Mouse (Mus musculus) CD4-positive, CD25-positive, alpha-beta regulatory T cell, adult 2 months (primary cell): ENCODE results near the gene Ciao2a.

Experiments
- DNase-seq: peaks from one replicate; pipeline ENCODE4 v3.0.0-alpha.2; 2012; ENCODE audit warnings: low read depth, low spot score

Gene Ciao2a

DNA sequence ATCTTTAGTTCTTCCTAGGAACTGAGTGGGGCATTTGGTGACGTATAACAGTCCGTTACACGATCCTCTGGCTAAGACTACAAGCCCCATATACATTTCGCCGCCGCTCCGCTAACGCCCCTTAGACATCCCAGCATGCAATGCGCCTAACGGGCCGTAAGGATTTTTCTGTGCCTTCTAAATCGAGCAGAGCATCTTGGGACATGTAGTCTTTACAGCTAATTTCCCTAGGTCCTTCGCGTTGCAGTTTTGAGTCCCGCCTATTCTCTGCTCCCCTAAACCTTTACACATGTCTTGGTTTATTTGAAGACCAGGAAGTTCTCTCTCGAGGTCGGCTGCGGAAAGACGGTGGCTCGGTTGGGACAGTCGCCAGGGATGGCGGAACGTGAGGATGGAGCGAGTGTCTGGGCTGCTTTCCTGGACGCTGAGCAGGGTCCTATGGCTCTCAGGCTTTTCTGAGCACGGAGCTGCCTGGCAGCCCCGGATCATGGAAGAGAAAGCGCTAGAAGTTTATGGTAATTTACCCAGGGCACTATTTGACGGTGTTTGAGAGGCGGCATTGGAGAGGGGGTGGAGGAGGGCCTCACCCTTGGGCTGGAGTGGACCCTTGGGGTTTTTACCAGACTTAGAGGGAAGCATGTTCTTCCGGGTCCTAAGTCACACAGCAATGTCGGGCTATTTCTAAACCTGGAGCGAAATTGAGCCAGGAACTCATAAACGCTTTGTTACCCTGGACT, at the start of gene Ciao2a, which contains the start of gene Snx1:
Ciao2a (plus strand) TSS at position 156 of the 737 bp plus-strand sequence.
Snx1 (minus strand) TSS at position 132 of the 737 bp plus-strand sequence.
- peak; percentile 96 for DNase-seq

DNA sequence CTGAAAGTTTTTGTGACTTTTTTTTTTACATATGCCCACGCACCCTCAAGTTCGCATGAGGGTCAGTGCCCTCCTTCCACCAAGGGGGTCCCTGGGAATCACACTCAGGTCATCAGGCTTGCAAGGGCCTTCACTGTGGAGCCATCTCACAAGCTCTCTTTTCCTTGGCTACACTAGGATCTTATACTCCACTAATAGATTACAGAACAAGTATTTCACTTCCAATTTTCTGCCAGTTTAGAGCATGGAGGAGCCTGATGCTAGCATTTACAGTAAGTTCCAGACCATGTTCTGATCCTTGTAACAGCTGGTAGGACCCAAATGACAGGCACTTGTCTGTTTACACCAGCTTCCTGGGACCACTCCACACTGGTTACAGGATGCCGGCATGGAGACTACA, 48.3 kb upstream of the Ciao2a start:
- DNase-seq, result no peak

DNA sequence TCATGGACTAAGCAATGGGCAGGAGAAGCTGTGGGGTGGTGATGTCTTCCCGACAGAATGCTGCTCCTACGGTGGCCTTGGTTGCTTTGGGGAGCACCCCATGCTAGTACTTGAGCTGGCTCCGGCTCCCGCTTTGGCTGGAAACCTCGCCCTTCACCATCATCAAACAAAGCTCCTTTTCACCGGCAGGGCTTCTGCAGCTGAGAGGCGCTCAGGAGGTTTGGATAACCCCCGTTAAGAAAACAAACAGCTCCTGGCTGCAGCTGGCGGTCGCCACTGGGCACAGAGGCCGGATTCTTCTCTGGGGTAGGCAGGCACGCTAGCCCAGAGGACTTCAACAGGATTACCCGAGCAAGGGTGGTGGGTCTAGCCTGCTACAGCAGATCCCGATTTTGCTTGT, 47.9 kb upstream of the Ciao2a start:
- DNase-seq, result no peak

DNA sequence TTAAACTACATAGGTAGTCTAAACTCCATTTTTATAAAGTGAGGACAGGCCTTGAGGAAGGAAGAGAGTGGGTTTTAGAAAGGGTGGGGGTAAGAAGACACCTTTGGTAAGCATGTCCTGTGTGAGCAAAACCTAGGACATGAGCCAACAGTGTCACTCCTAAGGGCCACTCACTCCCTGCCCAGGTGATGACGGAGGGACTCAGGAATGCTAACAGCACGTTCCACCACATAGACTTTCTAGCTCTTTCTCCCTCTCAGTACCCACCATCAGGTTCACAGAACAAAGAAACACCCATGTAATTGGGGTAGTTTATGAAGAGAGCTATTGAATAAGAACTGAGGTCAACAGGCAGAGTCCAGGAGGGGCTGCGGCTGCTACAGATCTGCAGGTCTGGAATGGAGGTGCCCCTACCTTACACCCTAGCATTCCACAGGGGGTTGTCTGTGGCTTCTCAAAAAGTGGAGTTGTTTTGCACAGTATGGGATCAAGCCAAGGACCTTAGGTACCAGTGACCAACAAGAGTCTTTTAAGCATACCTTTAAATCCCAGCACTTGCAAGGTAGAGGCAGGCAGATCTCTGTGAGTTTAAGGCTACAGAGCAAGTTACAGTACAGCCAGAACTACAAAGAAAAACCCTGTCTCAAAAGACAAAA, 45.5 kb upstream of the Ciao2a start:
- no peak for DNase-seq

DNA sequence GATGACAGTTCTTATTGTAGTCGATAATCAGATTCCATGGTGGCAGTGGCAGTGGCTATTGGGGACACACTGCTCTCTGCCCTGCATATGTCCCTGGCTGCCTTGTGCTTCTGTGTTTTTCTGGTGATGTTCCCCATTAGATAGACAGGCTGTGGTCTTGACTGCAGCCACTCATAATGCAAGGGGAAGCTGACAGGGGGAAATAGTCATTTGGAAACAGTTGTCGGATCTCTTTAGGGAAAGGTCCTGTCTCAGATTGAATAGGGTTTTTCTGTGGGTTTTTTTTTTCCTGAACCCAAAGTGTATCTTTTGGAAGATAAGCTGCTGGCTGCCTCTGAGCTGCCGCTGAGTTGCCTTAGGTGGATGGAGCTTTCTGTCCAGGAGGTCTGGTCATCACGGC, 44.4 kb upstream of the Ciao2a start:
- no peak for DNase-seq

DNA sequence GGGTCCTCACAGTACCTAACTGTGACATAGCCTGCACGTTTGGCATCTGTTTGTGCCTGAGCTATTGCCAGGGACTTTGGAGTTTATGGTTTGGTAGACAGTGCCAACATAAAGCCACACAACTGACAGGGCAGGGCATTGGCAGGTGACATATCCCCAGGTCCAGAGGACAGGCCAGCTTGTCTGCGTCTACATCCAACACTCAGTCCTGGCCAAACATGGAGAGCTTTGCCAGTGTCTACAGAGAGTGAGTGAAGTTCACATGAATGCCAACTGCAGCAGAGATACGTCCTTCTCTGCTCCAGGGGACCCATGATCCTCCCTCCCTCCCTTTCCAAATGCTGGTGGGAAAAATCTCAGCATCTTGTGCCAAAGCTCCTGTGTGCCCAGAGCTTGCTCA, 42.2 kb upstream of the Ciao2a start:
- DNase-seq, result no peak

DNA sequence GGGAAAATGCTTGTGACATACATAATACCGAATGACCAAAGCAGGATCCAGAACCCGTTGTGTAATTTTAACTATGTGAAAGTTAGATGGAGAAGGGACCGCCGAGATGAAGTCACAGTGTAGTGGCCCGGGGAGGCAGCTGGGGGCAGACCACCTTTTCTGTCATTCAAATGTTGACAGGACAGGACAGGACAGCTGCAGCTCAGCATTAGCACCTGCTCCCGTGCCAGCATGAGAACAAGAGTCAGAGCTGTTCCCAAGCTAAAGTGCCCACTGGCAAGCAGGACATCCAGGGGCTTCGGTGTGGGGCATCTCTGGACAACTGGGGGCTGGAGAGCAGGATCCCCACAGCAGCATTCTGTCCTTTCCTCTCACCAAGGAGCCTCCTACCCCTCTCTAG, 39.3 kb upstream of the Ciao2a start:
- no peak for DNase-seq

DNA sequence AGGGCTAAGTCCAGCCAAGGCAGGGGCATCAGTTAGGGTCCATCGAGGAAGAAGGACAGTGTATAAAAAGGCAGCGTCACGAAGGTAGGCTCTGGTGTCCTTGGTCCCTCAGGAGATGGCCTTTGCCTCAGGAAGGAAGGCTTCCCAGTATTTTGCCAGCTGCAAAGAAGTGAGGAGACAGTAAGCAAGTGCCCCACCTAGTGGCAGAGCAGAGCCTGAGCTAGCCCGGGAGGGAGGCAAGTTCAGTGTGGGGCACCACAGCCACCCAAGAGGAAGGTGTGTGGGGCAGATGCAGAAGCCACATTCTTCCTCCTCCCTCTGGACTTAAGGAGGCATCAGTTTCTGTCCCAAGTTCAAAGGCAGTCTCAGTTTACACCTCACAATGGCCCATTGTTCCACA, 38.0 kb upstream of the Ciao2a start:
- peak; percentile 54 for DNase-seq

DNA sequence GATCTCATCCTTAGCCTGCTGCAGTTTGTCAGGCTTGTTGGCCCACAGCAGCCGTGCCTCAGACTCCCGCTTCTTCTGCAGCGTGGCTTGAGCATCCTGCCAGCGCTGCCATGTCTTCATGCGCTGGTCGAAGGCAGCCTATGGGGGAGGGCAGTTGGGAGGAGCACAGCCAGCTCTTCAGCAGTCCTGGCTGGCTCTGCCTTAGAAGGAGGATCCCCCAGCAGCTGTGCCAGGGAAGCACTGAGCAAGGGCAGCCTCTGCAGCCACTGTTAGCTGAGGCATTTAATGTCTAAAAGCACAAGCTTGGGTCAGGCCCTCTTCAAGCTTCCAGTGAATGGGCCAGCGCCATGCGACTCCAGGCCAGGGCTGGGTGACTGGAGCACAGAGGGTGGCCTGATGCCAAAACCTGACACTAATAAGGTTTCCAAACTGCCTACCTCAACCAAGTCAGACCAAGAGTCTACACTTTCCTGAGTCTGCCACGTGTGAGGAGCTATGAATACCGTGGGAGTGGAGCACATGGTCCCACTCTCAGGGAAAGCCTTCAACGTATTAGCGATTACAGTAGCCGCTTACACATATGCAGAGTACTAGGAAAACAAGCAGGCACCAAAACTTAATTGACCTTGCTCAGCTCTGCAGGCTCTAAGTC, 35.7 kb upstream of the Ciao2a start:
- no peak for DNase-seq

DNA sequence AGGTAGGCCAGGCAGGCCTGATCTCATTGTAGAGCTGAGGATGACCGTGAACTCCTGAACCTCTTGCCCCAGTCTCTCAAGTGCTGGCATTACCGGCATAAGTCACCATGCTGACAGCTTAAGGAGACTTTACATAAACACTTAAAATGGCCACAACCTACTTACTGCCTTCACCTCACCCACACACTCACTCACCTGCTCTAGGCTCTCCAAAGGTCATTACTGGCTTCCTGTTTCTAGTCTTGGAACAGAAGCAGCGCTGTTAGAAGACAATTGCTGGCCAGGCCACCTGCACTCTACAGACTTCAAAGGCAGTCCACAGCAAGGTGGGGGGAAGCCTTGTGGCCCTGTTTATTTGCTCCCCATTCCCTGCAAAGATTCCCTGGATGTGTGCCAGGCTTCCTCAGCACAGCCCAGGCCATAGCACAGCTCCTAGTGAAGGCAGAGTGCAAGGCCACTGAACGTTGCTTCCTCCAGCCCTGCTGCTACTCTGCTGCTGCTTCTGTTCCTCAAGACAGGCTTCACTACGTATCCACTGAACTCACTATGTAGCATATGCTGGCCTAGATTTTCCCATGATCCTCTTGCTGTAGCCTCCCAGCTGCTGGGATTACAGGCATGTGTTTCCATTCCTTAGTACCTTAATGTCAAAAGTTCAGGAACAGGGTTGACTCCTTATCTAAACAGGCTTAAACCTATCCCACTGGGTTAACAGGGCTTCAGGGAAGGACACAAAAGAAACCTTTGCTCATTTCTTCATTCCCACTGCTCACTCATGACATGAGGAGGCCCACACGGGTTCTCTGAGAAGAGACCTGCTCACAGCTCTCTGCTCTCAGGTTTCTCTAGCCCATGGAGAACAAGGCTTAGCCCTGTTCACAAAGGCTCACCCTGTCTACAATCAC, 34.8 kb upstream of the Ciao2a start:
- DNase-seq, result no peak

DNA sequence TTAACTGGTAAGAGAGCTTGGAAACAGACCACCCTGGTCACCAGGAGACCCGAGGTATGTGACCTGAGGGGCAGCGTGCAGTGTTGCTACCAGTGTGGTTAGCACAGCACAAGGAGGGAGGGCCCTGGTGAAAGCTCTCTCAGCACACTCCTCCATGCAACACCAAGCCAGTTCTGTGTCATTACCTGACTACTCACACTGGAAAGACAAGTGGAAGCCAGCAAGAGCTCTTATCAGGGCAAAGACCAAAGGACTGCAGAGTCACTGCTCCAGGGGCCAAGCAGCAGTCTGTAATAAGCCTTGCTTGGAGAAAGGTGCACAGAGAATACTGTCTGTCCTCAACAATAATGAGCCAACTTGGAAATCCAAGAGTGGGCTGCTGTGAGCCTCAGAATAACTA, 33.7 kb upstream of the Ciao2a start:
- DNase-seq, result no peak

DNA sequence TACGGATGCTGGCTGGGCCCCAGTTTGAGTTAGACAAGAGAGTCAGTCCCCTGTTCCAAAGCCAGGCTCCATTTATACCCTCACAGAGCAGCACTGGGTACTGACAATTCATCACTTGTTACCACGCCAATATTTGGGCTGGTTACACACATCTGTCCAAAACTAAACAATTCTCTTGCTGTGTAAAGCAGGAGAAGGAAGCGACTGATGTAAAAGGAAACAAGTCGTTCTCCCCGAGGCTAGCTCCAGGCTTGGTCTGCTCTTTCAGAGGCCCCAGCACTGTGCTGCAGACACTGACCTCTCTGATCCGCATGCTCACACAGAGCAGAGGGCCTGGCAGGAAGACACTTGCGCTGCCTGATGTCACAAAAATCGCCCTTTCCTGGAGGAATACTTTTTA, 24.8 kb upstream of the Ciao2a start:
- DNase-seq, result no peak

DNA sequence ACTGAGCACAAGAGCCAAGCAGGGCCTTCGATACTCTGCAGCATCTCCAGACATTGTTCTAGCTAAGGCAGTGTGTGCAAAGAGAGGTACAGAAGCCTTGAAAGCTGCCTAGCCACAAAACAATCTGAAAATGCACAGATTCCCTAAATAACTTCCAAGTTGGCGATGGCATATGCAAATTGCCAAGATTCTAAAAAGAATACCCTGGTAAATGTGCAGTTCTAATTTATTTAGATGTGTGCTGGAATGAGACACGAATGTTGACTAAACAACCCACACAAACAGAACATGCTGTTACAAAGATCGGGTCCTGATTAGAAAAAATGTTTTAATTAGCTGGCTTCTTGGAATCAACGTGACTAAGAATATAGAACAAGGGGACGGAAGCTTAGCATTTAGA, 23.7 kb upstream of the Ciao2a start:
- DNase-seq, result no peak

DNA sequence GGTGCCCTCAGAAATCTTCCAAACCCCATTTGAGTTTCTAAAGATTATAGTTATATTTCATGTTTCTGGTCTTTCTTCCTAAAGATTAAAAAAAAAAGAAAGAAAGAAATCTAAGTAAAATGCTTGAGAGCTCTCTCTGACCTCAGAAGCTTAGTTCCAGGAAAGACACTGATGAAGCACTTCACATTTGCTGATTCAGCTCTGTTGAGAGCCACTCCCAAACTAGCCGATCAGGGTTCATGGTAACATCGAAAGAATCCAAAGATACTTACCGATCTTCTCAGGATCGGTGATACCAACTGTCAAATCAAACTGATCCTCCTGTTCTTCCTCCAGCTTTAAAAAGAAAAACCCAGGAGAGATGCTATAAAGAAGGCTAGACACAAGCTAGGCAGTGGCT, 21.8 kb upstream of the Ciao2a start:
- DNase-seq, result no peak

DNA sequence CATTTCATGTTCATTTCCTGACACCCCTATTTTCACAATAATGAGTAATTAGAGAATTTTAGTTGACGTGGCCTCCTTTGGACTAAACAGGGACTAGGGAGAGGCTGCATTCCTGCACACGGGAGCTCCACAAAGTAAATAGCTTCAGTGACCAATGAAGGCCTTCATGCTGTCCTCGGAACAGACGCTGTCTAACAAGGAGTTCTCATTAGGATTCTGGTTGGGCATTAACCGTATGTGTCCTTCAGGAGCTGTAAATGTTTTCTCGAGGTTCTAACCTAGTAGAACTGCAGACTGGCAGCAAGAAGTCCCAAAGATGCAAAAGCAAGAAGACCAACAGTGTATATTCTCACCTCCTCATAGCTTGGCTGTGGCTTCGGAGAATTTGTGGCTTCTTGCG, 21.2 kb upstream of the Ciao2a start:
- DNase-seq, result no peak

DNA sequence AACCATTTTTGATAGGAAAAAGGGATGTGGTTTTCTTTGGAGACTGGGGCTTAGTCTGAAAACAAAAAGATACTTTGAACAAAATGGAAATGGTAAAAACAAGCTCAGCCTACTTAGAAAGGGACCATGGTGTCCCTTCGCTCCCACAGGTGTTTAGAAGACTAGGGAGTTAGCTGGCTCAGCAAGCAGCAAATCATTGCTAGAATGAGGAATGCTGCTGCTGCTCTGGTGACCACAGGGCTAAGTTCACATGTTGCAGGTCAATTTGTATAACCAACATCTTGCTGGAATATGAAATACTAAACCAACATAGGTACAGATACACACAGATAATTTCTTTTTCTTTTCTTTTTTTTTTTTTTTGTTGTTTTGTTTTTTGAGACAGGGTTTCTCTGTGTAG, 16.8 kb upstream of the Ciao2a start:
- DNase-seq, result no peak

DNA sequence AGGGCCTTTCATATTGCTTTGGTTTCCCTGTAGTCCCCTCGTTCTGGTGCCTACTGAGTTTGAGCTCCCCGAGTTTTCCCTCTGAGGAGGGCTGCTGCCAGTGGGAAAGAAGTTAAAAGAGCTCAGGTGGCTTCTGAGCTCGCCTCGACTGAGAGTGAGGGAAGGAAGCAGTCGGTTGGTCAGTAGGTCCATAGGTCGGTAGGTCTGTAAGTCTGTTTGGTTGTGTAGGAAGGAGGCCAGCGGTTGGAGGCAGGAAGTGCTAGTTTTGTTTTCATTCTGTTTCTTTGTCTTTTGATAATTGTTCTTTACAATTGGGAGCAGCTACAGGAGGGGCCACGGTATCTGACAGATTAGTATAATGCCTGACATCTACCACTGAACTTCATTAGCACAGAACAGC, 16.3 kb upstream of the Ciao2a start:
- no peak for DNase-seq

DNA sequence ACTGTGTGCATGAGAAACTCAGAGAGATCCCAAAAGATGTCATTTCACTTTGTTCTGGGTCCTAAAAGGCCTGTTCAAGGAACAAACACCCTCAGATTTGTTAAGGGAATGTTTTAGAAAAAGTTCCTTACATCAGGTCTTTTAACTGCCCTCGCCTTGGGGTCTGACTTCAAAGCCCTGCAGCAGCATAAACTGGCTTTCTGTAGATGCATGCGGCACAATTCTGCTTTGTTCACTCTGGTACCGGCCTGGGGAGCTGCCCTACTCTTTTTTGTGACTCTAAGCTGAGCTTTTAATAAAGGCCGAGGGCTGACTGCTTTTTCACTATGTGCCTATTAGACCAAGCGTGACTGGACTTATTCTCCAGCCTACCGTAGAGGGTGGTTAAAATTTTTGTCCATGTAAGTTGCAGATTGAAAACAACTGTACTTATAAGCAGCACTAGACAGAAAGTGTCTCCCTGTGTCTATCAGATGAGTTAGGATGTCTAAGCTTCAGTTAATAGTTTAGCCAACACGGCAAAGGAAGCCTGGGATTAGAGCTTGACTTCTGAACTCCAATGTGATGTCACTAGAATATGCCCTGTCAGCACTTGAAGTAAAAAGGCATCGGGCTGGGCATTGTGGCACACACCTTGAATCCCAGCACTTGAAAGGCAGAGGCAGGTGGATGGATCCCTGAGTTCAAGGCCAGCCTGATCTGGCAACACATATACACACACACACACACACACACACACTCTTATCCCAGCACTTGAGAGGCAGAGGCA, 15.6 kb upstream of the Ciao2a start:
- no peak for DNase-seq

DNA sequence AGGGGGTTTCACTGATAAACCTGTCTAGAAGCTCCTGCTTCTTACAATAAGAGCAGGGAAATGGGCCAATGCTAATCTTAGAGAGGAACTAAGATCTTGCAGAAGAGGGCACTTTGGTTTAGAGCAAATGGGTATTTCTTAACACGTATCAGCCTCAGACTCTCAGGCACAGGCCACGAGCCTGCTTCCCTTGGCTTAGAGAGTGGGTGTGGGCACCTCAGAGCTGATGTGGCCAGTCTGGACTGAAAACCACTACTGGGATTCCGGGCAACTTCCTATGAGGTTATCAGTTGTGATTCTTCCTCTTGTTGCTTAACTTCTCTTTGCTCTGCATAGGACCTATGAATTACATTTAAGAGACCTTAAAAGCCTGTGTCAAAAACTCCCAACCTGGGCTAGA, 12.1 kb upstream of the Ciao2a start:
- DNase-seq, result no peak

DNA sequence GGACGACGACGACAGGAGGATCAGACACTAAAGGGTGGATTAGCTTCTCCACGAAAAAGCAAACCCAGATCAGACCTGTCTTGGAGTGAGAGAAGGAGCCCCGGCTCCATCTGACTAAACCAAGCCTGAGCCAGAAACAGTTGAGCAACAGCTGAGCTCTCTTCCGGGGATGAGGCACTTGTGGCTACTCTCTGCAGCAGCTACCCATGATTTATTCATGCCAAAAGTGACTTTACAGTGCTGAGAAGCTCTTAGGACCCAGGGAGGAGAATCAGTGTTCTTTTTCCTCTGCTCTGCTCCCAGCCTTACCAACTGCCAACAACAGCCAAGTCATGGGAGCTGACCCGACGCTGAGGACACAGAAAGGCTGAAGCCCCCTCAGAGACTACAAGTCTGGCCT, 9.5 kb upstream of the Ciao2a start:
- no peak for DNase-seq

DNA sequence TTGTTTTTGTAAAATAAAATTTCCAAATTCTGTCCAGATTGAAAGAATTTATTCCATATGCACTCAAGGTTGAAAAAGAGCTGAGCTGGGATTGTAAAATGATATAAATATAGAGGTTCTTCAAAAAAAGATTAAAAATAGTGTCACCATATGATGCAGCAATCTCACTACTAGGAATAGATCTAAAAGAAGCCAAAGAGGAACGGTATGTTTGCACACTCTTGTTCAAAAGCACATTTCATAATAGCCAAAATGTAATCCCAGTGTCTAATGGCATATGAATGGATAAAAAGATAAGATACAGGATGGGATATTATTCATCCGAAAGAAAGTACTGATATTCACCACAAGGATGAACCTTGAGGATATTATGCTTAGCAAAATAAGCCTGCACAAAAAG, 6.9 kb upstream of the Ciao2a start:
- no peak for DNase-seq
